Mouse (Mus musculus): ENCODE measurements around the gene Lce1k. TPM values are rescaled to one million over a fixed set of nuclear protein-coding genes. Genes with fewer than 3 reads are reported as not detected.
A peak's percentile ranks its signal among the peaks of the same experiment; 100 is the strongest.
"Not testable (repeated sequence)": the region's sequence is repeated elsewhere in the genome, so short reads cannot be mapped to it uniquely, and the experiment has no call there.

The Lce1k gene
- total RNA-seq (2021), result not detected
- long read RNA-seq, experiment 1, result 0 reads
- long read RNA-seq, experiment 2, result 0 reads

- no peak within 1 kb of the TSS for H3K27ac ChIP-seq
- intact Hi-C loops (cut with DNase I), result no loop called here
- no peak within 1 kb of the TSS for H3K4me3 ChIP-seq
- no peak for DNase-seq
- no peak for TF ChIP-seq CTCF (IDR thresholded peaks at IDR 0.05)
Observed at GRCm38 (mm10) chr3:92807791-92808190, at the start of gene Lce1k. Lce1k (minus strand) TSS chr3:92807891.

- Histone ChIP-seq H3K4me3 (no peak within 1 kb of the TSS), H3K27ac (no peak within 1 kb of the TSS)
- no peak for DNase-seq
- intact Hi-C loops (cut with DNase I), result no loop called here
- TF ChIP-seq CTCF (IDR thresholded peaks at IDR 0.05), result no peak
Observed at GRCm38 (mm10) chr3:92851186-92851585, 43.5 kb upstream of the Lce1k start, which contains the start of gene Lce1l. Lce1l (minus strand) TSS chr3:92851286.

GRCm38 (mm10) chr3:92827108-92827507, 19.4 kb upstream of the Lce1k start, which contains the start of gene Kprp:
Kprp (minus strand) TSS chr3:92827247.
- Histone ChIP-seq H3K4me3 (no peak within 1 kb of the TSS), H3K27ac (no peak within 1 kb of the TSS)
- intact Hi-C loops (cut with DNase I), result no loop called here
- no peak for DNase-seq
- TF ChIP-seq CTCF (IDR thresholded peaks at IDR 0.05), result no peak

GRCm38 (mm10) chr3:92825808-92826207, 18.1 kb upstream of the Lce1k start:
- DNase-seq, result no peak
- Histone ChIP-seq H3K4me3 (no peak overlapping the region), H3K27ac (no peak overlapping the region)
- no peak for TF ChIP-seq CTCF (IDR thresholded peaks at IDR 0.05)
- intact Hi-C loops (cut with DNase I), result no loop called here

- H3K27ac ChIP-seq; H3K4me3 ChIP-seq; DNase-seq; intact Hi-C loops (cut with DNase I): not testable (repeated sequence)
Observed at GRCm38 (mm10) chr3:92816036-92816435, 8.3 kb upstream of the Lce1k start.

- Histone ChIP-seq H3K27ac (no peak overlapping the region), H3K4me3 (no peak overlapping the region)
- TF ChIP-seq CTCF (IDR thresholded peaks at IDR 0.05), result no peak
- intact Hi-C loops (cut with DNase I), result no loop called here
- DNase-seq, result no peak
Observed at GRCm38 (mm10) chr3:92815581-92815980, 7.9 kb upstream of the Lce1k start.

GRCm38 (mm10) chr3:92790414-92790813, 17.3 kb downstream of the Lce1k start, which contains the start of gene Lce1j:
Lce1j (minus strand) TSS chr3:92790514.
- Histone ChIP-seq H3K4me3 (no peak within 1 kb of the TSS), H3K27ac (no peak within 1 kb of the TSS)
- DNase-seq, result no peak
- intact Hi-C loops (cut with DNase I), result no loop called here
- TF ChIP-seq CTCF (IDR thresholded peaks at IDR 0.05), result no peak

- intact Hi-C loops (cut with DNase I), result no loop called here
- no peak for TF ChIP-seq CTCF (IDR thresholded peaks at IDR 0.05)
- no peak within 1 kb of the TSS for H3K27ac ChIP-seq
- H3K4me3 ChIP-seq, result no peak within 1 kb of the TSS
- no peak for DNase-seq
Observed at GRCm38 (mm10) chr3:92778799-92779198, 28.9 kb downstream of the Lce1k start, which contains the start of gene Lce1i. Lce1i (minus strand) TSS chr3:92778899.

GRCm38 (mm10) chr3:92771573-92771972, 36.1 kb downstream of the Lce1k start:
- no peak overlapping the region for H3K27ac ChIP-seq
- peak; percentile 12; the same call in 1 of the 2 replicates for TF ChIP-seq CTCF (IDR thresholded peaks at IDR 0.05)
- no peak overlapping the region for H3K4me3 ChIP-seq
- intact Hi-C loops (cut with DNase I), result no loop called here
- DNase-seq, result no peak

- intact Hi-C loops (cut with DNase I), result no loop called here
- no peak for TF ChIP-seq CTCF (IDR thresholded peaks at IDR 0.05)
- no peak within 1 kb of the TSS for H3K4me3 ChIP-seq
- no peak for DNase-seq
- H3K27ac ChIP-seq, result no peak within 1 kb of the TSS
Observed at GRCm38 (mm10) chr3:92764965-92765364, 42.7 kb downstream of the Lce1k start, which contains the start of gene Lce1h. Lce1h (minus strand) TSS chr3:92765065.

Other genes with a start within 250 kb of the Lce1k start
- gene Ivl, start 234.2 kb downstream of the Lce1k start, total RNA-seq (2021), result not detected
- not detected for gene Smcp, start 218.9 kb downstream of the Lce1k start, total RNA-seq (2021)
- not detected for gene 2210017I01Rik, start 200.4 kb downstream of the Lce1k start, total RNA-seq (2021)
- gene Lce6a, start 186.2 kb downstream of the Lce1k start, total RNA-seq (2021), result not detected
- gene Lce1a1, start 159.6 kb downstream of the Lce1k start, total RNA-seq (2021), result not detected
- not detected for gene Lce1b, start 151.0 kb downstream of the Lce1k start, total RNA-seq (2021)
- not detected for gene Lce1a2, start 137.6 kb downstream of the Lce1k start, total RNA-seq (2021)
- not detected for gene Lce1c, start 128.6 kb downstream of the Lce1k start, total RNA-seq (2021)
- not detected for gene Lce1d, start 120.7 kb downstream of the Lce1k start, total RNA-seq (2021)
- gene Lce1e, start 98.8 kb downstream of the Lce1k start, total RNA-seq (2021), result not detected
- not detected for gene Lce1f, start 87.5 kb downstream of the Lce1k start, total RNA-seq (2021)
- not detected for gene Gm38119, start 68.8 kb downstream of the Lce1k start, total RNA-seq (2021)
- not detected for gene Lce1g, start 55.6 kb downstream of the Lce1k start, total RNA-seq (2021)
- gene Lce1h, start 42.8 kb downstream of the Lce1k start, total RNA-seq (2021), result not detected
- gene Lce1i, start 29.0 kb downstream of the Lce1k start, total RNA-seq (2021), result not detected
- gene Lce1j, start 17.4 kb downstream of the Lce1k start, total RNA-seq (2021), result not detected
- gene Kprp, start 19.4 kb upstream of the Lce1k start, total RNA-seq (2021), result not detected
- gene Lce1l, start 43.4 kb upstream of the Lce1k start, total RNA-seq (2021), result not detected
- gene 2310050C09Rik, start 62.3 kb upstream of the Lce1k start, total RNA-seq (2021), result not detected
- gene Lce3a, start 118.3 kb upstream of the Lce1k start, total RNA-seq (2021), result not detected
- not detected for gene Lce3b, start 125.1 kb upstream of the Lce1k start, total RNA-seq (2021)
- gene Lce3c, start 136.6 kb upstream of the Lce1k start, total RNA-seq (2021), result not detected
- gene Lce3d, start 149.5 kb upstream of the Lce1k start, total RNA-seq (2021), result not detected
- not detected for gene Lce3e, start 159.2 kb upstream of the Lce1k start, total RNA-seq (2021)
- gene Lce3f, start 184.3 kb upstream of the Lce1k start, total RNA-seq (2021), result not detected
- gene Crct1, start 207.8 kb upstream of the Lce1k start, total RNA-seq (2021), result not detected
- not detected for gene Lce1m, start 211.2 kb upstream of the Lce1k start, total RNA-seq (2021)

Measured in gastrocnemius, adult 2 months (tissue).